Mouse (Mus musculus) liver, adult 2 months (tissue): ENCODE results near the gene Armc5. TPM values are rescaled to one million over a fixed set of nuclear protein-coding genes. Genes with fewer than 3 reads are reported as not detected.

Experiments used
- DNase-seq: peaks from one replicate; pipeline ENCODE4 v3.0.0-alpha.2; 2011; ENCODE audit warnings: low read depth, low spot score; ENCODE audit errors: extremely low read depth
- H3K27ac ChIP-seq: fragments of 200-500 bp; replicated peaks from 2 replicates; pipeline ENCODE4 v1.5.1; 2012; ENCODE audit warnings: low read depth, mild to moderate bottlenecking, control low read depth, inconsistent platforms, low read length; ENCODE audit not compliant: insufficient read depth
- H3K27me3 ChIP-seq: fragments of 200-500 bp; 2 replicates; pipeline ENCODE4 v1.6.1; 2012; ENCODE audit warnings: mild to moderate bottlenecking, moderate library complexity, low read length, inconsistent platforms; ENCODE audit not compliant: control insufficient read depth, insufficient read depth
- H3K36me3 ChIP-seq: fragments of 200-500 bp; 2 replicates; pipeline ENCODE4 v1.6.1; 2012; ENCODE audit warnings: low read length, inconsistent platforms; ENCODE audit not compliant: control insufficient read depth, insufficient read depth
- H3K4me1 ChIP-seq: fragments of 200-500 bp; 2 replicates; pipeline ENCODE4 v1.6.1; 2011; ENCODE audit warnings: low read length; ENCODE audit not compliant: control insufficient read depth, insufficient read depth
- H3K4me3 ChIP-seq: fragments of 200-500 bp; 2 replicates; pipeline ENCODE4 v1.5.1; 2011; ENCODE audit warnings: low read depth, mild to moderate bottlenecking, control low read depth, low read length, moderate library complexity; ENCODE audit not compliant: insufficient read depth
- H3K79me2 ChIP-seq: fragments of 200-500 bp; 2 replicates; pipeline ENCODE4 v1.6.1; 2012; ENCODE audit warnings: inconsistent platforms, mild to moderate bottlenecking, low read length, moderate library complexity; ENCODE audit not compliant: control insufficient read depth, insufficient read depth
- H3K9ac ChIP-seq: fragments of 200-500 bp; 2 replicates; pipeline ENCODE4 v1.6.1; 2012; ENCODE audit warnings: low read depth, mild to moderate bottlenecking, control low read depth, inconsistent platforms, low read length
- CTCF ChIP-seq: fragments of 200-500 bp; IDR thresholded peaks from 2 replicates; pipeline ENCODE4 v1.5.1; 2011; ENCODE audit warnings: low read depth, low read length, control low read depth
- POLR2A ChIP-seq: fragments of 200-500 bp; IDR thresholded peaks from 2 replicates; pipeline ENCODE4 v1.6.1; 2011; ENCODE audit warnings: low read length, control low read depth; ENCODE audit not compliant: insufficient read depth; ENCODE audit errors: extremely low read depth
- WGBS: fragments of 180-500 bp; shearing (Covaris S2); methylation state at CpG from one replicate; pipeline ENCODE4 v1.1.7; 2018; 5-methylcytosine and 5-hydroxymethylcytosine counted together
- polyA plus RNA-seq: library from polyadenylated mRNA; depleted of rRNA; stranded (reverse); fragments of >200 nt; gene quantifications from 2 replicates; pipeline ENCODE4 v1.2.3, GENCODE M21; 2012
- total RNA-seq: library from RNA; depleted of rRNA; stranded (reverse); fragments of >200 nt; gene quantifications from 2 replicates; pipeline ENCODE4 v1.2.3, GENCODE M21; 2014

Gene Armc5
- total and polyA plus RNA-seq, 2 experiments, result 2.1 to 12.7 TPM

- peak; percentile 36 for DNase-seq
- WGBS, result 5% methylated on average over 13 of the region's 13 CpGs
- H3K27ac ChIP-seq, result peak overlapping the region; percentile 52; the same call in 1 of the 2 replicates
- peaks cover 3% of the 10 kb centered on the region; the same call in 1 of the 2 replicates for H3K36me3 ChIP-seq
- H3K27me3 ChIP-seq, result peaks cover 3% of the 10 kb centered on the region; the same call in 1 of the 2 replicates
- H3K79me2 ChIP-seq, result no peaks in the 10 kb centered on the region
- no peaks in the 10 kb centered on the region for H3K4me1 ChIP-seq
- TF ChIP-seq CTCF (peak; percentile 35), POLR2A (no peak)
- peak overlapping the region; percentile 51; the same call in 1 of the 2 replicates for H3K9ac ChIP-seq
- peak overlapping the region; percentile 56 for H3K4me3 ChIP-seq
Observed at GRCm38 (mm10) chr7:128247443-128247842, 10.3 kb downstream of the Armc5 start.

GRCm38 (mm10) chr7:128248081-128249042 lies 11.2 kb downstream of the Armc5 start:
- 79% methylated on average over 10 of the region's 10 CpGs for WGBS
- DNase-seq, result no peak
- TF ChIP-seq CTCF (no peak), POLR2A (no peak)
- H3K4me1 ChIP-seq, result no peaks in the 10 kb centered on the region
- no peak overlapping the region for H3K4me3 ChIP-seq
- peaks cover 3% of the 10 kb centered on the region; the same call in 1 of the 2 replicates for H3K36me3 ChIP-seq
- H3K9ac ChIP-seq, result no peak overlapping the region
- H3K27ac ChIP-seq, result no peak overlapping the region
- H3K27me3 ChIP-seq, result peaks cover 7% of the 10 kb centered on the region; the same call in 1 of the 2 replicates
- no peaks in the 10 kb centered on the region for H3K79me2 ChIP-seq

GRCm38 (mm10) chr7:128249998-128250397 lies 12.9 kb downstream of the Armc5 start:
- Histone ChIP-seq H3K36me3 (no peaks in the 10 kb centered on the region; the same call in 1 of the 2 replicates), H3K27me3 (peaks cover 7% of the 10 kb centered on the region; the same call in 1 of the 2 replicates)

GRCm38 (mm10) chr7:128251946-128252345 lies 14.8 kb downstream of the Armc5 start:
- Histone ChIP-seq H3K36me3 (no peaks in the 10 kb centered on the region; the same call in 1 of the 2 replicates), H3K27me3 (peaks cover 10% of the 10 kb centered on the region; the same call in 1 of the 2 replicates), H3K79me2 (no peaks in the 10 kb centered on the region), H3K4me1 (0 out of 2 replicates have a peak, but pooled peaks cover 3% of the 10 kb centered on the region), H3K4me3 (no peak overlapping the region), H3K9ac (no peak overlapping the region), H3K27ac (no peak overlapping the region)
- 51% methylated on average over 12 of the region's 12 CpGs for WGBS
- DNase-seq, result no peak
- TF ChIP-seq POLR2A, result no peak

More at GRCm38 (mm10) chr7:128249998-128250397, 12.9 kb downstream of the Armc5 start:
- TF ChIP-seq POLR2A, result no peak
- TF ChIP-seq CTCF, result no peak
- Histone ChIP-seq H3K27ac (no peak overlapping the region), H3K4me1 (no peaks in the 10 kb centered on the region), H3K79me2 (no peaks in the 10 kb centered on the region), H3K4me3 (no peak overlapping the region), H3K9ac (no peak overlapping the region)
- 87% methylated on average over 5 of the region's 5 CpGs for WGBS
- no peak for DNase-seq

GRCm38 (mm10) chr7:128252609-128253008 lies 15.5 kb downstream of the Armc5 start:
- TF ChIP-seq POLR2A (no peak), CTCF (no peak)
- Histone ChIP-seq H3K79me2 (no peaks in the 10 kb centered on the region), H3K4me1 (0 out of 2 replicates have a peak, but pooled peaks cover 4% of the 10 kb centered on the region), H3K9ac (no peak overlapping the region), H3K27me3 (peaks cover 11% of the 10 kb centered on the region; the same call in 1 of the 2 replicates), H3K4me3 (no peak overlapping the region), H3K36me3 (no peaks in the 10 kb centered on the region; the same call in 1 of the 2 replicates), H3K27ac (no peak overlapping the region)
- WGBS, result 27% methylated on average over 24 of the region's 24 CpGs
- no peak for DNase-seq

- Histone ChIP-seq H3K27ac (no peak overlapping the region), H3K4me1 (0 out of 2 replicates have a peak, but pooled peaks cover 4% of the 10 kb centered on the region), H3K4me3 (no peak overlapping the region), H3K79me2 (no peaks in the 10 kb centered on the region), H3K36me3 (no peaks in the 10 kb centered on the region; the same call in 1 of the 2 replicates), H3K9ac (no peak overlapping the region), H3K27me3 (peaks cover 11% of the 10 kb centered on the region; the same call in 1 of the 2 replicates)
- 47% methylated on average over 2 of the region's 2 CpGs for WGBS
- DNase-seq, result no peak
- TF ChIP-seq CTCF (no peak), POLR2A (no peak)
Observed at GRCm38 (mm10) chr7:128254978-128255377, 17.8 kb downstream of the Armc5 start.
